Mouse (Mus musculus) hindbrain, postnatal 0 days (tissue): ENCODE results near the gene Fbxw4. TPM values are rescaled to one million over a fixed set of nuclear protein-coding genes. Genes with fewer than 3 reads are reported as not detected.

Source experiments
- ATAC-seq: fragments of 200-750 bp; cut with Nextera tagmentation; 2 replicates; pipeline ENCODE4 v1.8.0; 2017; ENCODE audit warnings: mild to moderate bottlenecking, moderate TSS enrichment, moderate library complexity
- DNase-seq: peaks from one replicate; pipeline ENCODE4 v3.0.0-alpha.2; 2015; ENCODE audit warnings: low spot score
- H3K27ac ChIP-seq: fragments of 300-500 bp; sonication (generic); 2 replicates; pipeline ENCODE4 v1.5.1; 2014; ENCODE audit warnings: mild to moderate bottlenecking
- H3K27me3 ChIP-seq: fragments of 300-500 bp; sonication (generic); 2 replicates; pipeline ENCODE4 v1.6.1; 2014; ENCODE audit warnings: low read length, mixed read lengths; ENCODE audit not compliant: insufficient read depth
- H3K36me3 ChIP-seq: fragments of 300-500 bp; sonication (generic); 2 replicates; pipeline ENCODE4 v1.6.1; 2014; ENCODE audit warnings: low read length, mixed read lengths; ENCODE audit not compliant: insufficient read depth
- H3K4me1 ChIP-seq: fragments of 300-500 bp; sonication (generic); 2 replicates; pipeline ENCODE4 v1.6.1; 2014; ENCODE audit warnings: antibody characterized with exemption, low read length, mixed read lengths; ENCODE audit not compliant: insufficient read depth
- H3K4me2 ChIP-seq: fragments of 300-500 bp; sonication (generic); 2 replicates; pipeline ENCODE4 v1.6.1; 2014; ENCODE audit warnings: low read depth, mild to moderate bottlenecking, low read length, moderate library complexity, mixed read lengths
- H3K4me3 ChIP-seq: fragments of 300-500 bp; sonication (generic); 2 replicates; pipeline ENCODE4 v1.5.1; 2014; ENCODE audit warnings: low read length
- H3K9ac ChIP-seq: fragments of 300-500 bp; sonication (generic); replicated peaks from 2 replicates; pipeline ENCODE4 v1.6.1; 2014; ENCODE audit warnings: mild to moderate bottlenecking, low read length, moderate library complexity, mixed read lengths
- H3K9me3 ChIP-seq: fragments of 300-500 bp; sonication (generic); 2 replicates; pipeline ENCODE4 v1.6.1; 2016; ENCODE audit warnings: low read length, mixed read lengths
- CTCF ChIP-seq: IDR thresholded peaks from 2 replicates; pipeline ENCODE4 v1.5.1; 2016; ENCODE audit warnings: antibody characterized with exemption, control low read depth, low read depth
- WGBS: fragments of 180-500 bp; shearing (Covaris S2); extraction: QIAGEN DNeasy Blood & Tissue Kit; methylation state at CpG from one replicate; pipeline ENCODE4 v1.1.7; 2014; 5-methylcytosine and 5-hydroxymethylcytosine counted together
- polyA plus RNA-seq: library from polyadenylated mRNA; unstranded; fragments of >200 nt; fragmentation: Nextera tagmentation; extraction: Ambion mirVana; gene quantifications from 2 replicates; pipeline ENCODE4 v1.2.1, GENCODE M21; 2015
- total RNA-seq: library from RNA; depleted of rRNA; stranded (reverse); fragments of >200 nt; gene quantifications from 2 replicates; pipeline ENCODE4 v1.2.3, GENCODE M21; 2014

Fbxw4 gene
- total and polyA plus RNA-seq, 2 experiments from 2014 or later, result 5.3 to 65.3 TPM

DNA sequence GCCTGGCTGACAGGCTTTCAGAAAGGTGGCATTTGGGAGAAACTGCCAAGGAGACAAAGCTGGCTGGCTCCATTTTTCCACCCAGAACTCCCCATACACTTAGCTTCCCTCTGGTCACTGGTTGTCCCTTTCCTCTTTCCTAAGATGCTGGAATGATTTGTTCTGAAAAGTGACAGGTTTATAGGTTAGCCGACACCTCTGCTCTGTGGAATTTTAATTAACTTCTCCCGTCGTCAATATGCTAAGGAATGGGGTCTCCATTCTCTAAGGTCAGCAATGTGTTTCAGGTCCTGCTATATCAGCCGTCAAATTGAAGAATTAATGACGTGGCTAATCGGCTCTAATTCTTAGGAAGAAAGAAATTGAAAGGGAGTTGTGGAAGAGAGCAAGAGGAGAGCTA, 31.5 kb downstream of the Fbxw4 start:
- Histone ChIP-seq H3K27ac (no peak overlapping the region), H3K36me3 (peaks cover 20% of the 10 kb centered on the region; the same call in 1 of the 2 replicates), H3K4me3 (no peak overlapping the region), H3K9me3 (no peaks in the 10 kb centered on the region), H3K27me3 (no peaks in the 10 kb centered on the region), H3K4me2 (no peak overlapping the region), H3K9ac (no peak overlapping the region), H3K4me1 (no peaks in the 10 kb centered on the region)
- 48% methylated on average over 6 of the region's 6 CpGs for WGBS
- ATAC-seq (no peak), DNase-seq (no peak)
- TF ChIP-seq CTCF, result no peak

DNA sequence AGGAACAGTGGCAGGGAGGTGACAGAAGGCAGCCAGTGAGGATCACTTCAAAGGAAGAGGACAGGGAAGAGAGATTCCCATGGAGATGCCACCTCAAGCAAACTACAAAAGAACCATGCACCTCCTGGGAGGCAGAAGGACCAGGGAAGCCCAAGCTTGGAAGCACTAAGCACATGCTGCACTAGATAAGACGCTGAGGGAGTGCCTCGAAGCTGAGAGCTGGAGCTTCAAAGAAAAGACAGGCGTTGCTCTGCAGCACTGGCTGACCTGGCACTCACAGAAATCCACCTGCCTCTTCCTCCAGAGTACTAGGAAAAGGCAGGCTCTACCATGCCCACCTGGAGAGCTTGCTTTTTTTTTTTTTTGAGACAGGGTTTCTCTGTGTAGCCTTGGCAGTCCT, 33.1 kb downstream of the Fbxw4 start:
- no peak overlapping the region for H3K27ac ChIP-seq
- H3K9me3 ChIP-seq, result no peaks in the 10 kb centered on the region
- H3K4me2 ChIP-seq, result no peak overlapping the region
- H3K4me3 ChIP-seq, result no peak overlapping the region
- ATAC-seq (no peak), DNase-seq (no peak)
- H3K4me1 ChIP-seq, result no peaks in the 10 kb centered on the region
- H3K9ac ChIP-seq, result no peak overlapping the region
- peaks cover 21% of the 10 kb centered on the region; the same call in 1 of the 2 replicates for H3K36me3 ChIP-seq
- no peaks in the 10 kb centered on the region for H3K27me3 ChIP-seq
- whole genome bisulfite sequencing, result 30% methylated on average over 3 of the region's 3 CpGs
- no peak for TF ChIP-seq CTCF

DNA sequence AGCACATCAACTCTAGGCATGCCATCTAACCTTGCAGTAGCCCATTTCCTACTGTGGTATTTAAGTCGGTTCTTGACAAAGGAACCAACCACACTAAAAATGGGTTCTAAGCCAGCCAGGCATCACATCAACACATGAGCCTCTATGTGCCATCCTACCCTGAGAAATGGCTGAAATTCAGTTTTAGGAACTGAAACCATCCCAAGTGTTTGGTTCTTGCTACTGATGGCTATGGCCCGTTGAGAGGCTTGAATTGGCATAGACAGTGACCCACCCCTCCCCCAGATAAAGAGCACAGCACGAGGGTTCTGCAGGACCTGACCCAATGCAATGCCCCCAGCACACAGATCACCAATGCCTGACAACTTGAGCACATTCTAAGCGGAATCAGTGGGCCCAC, 36.4 kb downstream of the Fbxw4 start:
- 87% methylated on average over 4 of the region's 4 CpGs for WGBS
- Histone ChIP-seq H3K4me2 (no peak overlapping the region), H3K4me3 (no peak overlapping the region), H3K4me1 (no peaks in the 10 kb centered on the region), H3K27me3 (no peaks in the 10 kb centered on the region), H3K36me3 (peaks cover 16% of the 10 kb centered on the region; the same call in 1 of the 2 replicates), H3K9ac (no peak overlapping the region), H3K27ac (no peak overlapping the region), H3K9me3 (no peaks in the 10 kb centered on the region)
- ATAC-seq, result no peak
- no peak for DNase-seq
- TF ChIP-seq CTCF, result no peak

DNA sequence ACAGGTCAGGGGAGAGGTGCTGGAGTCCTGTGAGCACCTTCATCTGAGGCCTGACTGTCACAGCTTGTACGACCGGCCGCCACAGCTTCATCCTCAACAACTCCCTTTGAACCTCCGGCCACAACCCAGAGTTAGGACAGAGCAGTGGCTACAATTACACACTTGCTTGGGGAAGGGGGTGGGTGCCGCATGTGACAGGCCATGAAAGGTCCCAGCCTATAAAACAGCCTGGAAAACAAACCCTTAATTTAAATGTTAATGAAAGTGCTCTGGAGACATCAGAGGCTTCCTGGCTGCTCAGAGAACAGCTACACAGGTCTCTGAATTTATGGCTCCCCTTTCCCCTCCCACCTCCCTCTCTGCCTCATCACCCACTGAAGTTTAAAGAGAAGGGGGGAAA, 38.0 kb downstream of the Fbxw4 start:
- Histone ChIP-seq H3K36me3 (peaks cover 16% of the 10 kb centered on the region; the same call in 1 of the 2 replicates), H3K4me3 (no peak overlapping the region), H3K9me3 (no peaks in the 10 kb centered on the region), H3K4me1 (no peaks in the 10 kb centered on the region), H3K9ac (no peak overlapping the region), H3K27me3 (no peaks in the 10 kb centered on the region), H3K27ac (no peak overlapping the region), H3K4me2 (no peak overlapping the region)
- ATAC-seq, result no peak
- 55% methylated on average over 5 of the region's 5 CpGs for WGBS
- DNase-seq, result no peak
- TF ChIP-seq CTCF, result no peak

DNA sequence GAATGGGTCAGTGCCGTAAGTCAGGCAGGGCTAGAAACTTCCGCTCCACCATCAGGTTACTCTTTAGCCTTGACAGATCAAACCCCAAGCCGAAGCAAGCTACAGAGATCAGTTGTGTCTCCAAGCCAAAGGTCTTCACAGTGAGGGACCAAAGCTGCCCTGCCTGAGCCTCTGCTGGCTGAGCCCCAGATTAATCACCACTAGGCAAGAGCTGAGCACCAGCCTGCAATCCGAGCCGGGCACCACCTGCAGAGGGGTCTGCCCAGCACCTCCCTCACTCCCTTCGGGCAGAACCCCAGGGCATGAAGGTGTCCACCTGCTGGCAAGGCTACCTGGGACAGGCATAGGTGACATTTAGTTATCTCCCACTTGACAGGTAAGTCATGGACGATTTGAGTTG, 39.1 kb downstream of the Fbxw4 start:
- no peak for DNase-seq
- H3K36me3 ChIP-seq, result peaks cover 16% of the 10 kb centered on the region; the same call in 1 of the 2 replicates
- H3K4me2 ChIP-seq, result no peak overlapping the region
- no peaks in the 10 kb centered on the region for H3K9me3 ChIP-seq
- 58% methylated on average over 7 of the region's 7 CpGs for WGBS
- no peak for ATAC-seq
- H3K27ac ChIP-seq, result no peak overlapping the region
- H3K4me3 ChIP-seq, result no peak overlapping the region
- no peak overlapping the region for H3K9ac ChIP-seq
- TF ChIP-seq CTCF, result no peak
- H3K27me3 ChIP-seq, result no peaks in the 10 kb centered on the region
- H3K4me1 ChIP-seq, result peaks cover 8% of the 10 kb centered on the region; the same call in 1 of the 2 replicates

DNA sequence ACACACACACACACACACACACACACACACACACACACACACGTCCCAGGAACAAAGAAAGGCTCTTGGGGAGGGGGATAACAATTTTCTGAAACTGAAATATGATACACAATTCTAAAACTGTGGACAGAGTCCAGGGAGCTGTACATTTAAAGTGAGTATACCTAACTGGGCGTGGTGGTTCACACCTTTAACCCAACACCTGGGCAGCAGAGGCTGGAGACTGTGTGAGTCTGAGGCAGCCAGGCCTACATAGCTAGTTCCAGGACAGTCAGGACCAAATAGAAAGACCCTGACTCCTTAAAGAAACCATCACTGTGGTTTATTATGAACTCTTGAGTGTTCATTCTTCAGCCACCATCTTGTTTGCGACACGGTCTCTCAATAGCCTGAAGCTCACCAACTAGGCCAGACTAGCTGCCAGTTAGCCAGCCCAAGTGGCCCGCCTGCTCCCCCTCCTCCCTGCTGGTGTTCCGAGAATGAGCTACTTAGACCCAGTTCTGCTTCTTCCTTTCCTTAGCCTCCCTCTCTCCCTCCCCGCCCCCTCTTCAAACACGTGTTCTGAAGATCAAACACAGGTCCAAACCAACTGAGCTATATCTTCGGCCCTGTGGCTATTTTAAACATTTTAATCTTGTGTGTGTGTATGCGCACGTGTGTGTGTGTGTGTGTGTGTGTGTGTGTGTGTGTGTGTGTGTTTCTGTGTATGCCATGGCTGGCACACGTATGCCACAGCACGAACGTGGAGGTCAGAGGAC, 40.2 kb downstream of the Fbxw4 start:
- no peak for DNase-seq
- Histone ChIP-seq H3K4me1 (peaks cover 19% of the 10 kb centered on the region; the same call in 1 of the 2 replicates), H3K27me3 (no peaks in the 10 kb centered on the region), H3K9me3 (no peaks in the 10 kb centered on the region), H3K4me2 (no peak overlapping the region), H3K4me3 (no peak overlapping the region), H3K27ac (no peak overlapping the region), H3K9ac (no peak overlapping the region), H3K36me3 (peaks cover 16% of the 10 kb centered on the region; the same call in 1 of the 2 replicates)
- TF ChIP-seq CTCF, result no peak
- no peak for ATAC-seq
- 86% methylated on average over 14 of the region's 14 CpGs for WGBS

DNA sequence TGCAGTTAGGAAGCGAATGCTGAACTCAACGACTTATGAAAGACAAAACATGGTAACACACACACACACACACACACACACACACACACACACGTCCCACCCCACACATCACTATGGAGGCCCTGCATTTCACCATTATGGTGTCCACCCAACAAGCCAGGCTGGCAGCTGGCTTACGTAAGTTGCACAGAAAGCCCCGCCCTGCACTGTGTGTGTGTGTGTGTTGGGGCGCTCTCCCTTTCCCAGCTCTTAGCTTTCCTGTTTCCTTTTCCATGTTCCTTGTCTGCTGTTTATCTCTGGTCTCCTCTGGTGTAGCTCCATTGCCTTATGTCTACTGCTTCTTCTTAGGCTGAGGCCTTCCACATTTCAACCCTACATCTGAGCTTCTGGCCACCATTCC, 41.9 kb downstream of the Fbxw4 start:
- ATAC-seq (no peak), DNase-seq (no peak)
- Histone ChIP-seq H3K9me3 (no peaks in the 10 kb centered on the region), H3K4me2 (no peak overlapping the region), H3K36me3 (peaks cover 8% of the 10 kb centered on the region; the same call in 1 of the 2 replicates), H3K27me3 (no peaks in the 10 kb centered on the region), H3K27ac (no peak overlapping the region), H3K9ac (no peak overlapping the region), H3K4me1 (peaks cover 22% of the 10 kb centered on the region; the same call in 1 of the 2 replicates), H3K4me3 (no peak overlapping the region)
- WGBS, result 92% methylated on average over 6 of the region's 6 CpGs
- no peak for TF ChIP-seq CTCF
